Mouse (Mus musculus): ENCODE results near the gene Gys1.
"Not testable (repeated sequence)": the region's sequence is repeated elsewhere in the genome, so short reads cannot be mapped to it uniquely, and the experiment has no call there.

Gene Gys1

GRCm38 (mm10) chr7:45457204-45458060, 22.8 kb downstream of the Gys1 start:
- DNase-seq, result peak; percentile 66

GRCm38 (mm10) chr7:45458748-45459563, 24.3 kb downstream of the Gys1 start:
- DNase-seq, result peak; percentile 91

- DNase-seq, result peak; percentile 99
Observed at GRCm38 (mm10) chr7:45459564-45460140, 25.0 kb downstream of the Gys1 start, which contains the start of gene Ftl1. Gene Ftl1, minus strand, starts transcription at chr7:45459884.

GRCm38 (mm10) chr7:45460377-45460776, 25.7 kb downstream of the Gys1 start:
- DNase-seq, result no peak

- DNase-seq, result peak; percentile 83
Observed at GRCm38 (mm10) chr7:45460860-45461314, 26.2 kb downstream of the Gys1 start.

- DNase-seq, result no peak
Observed at GRCm38 (mm10) chr7:45461326-45461725, 26.7 kb downstream of the Gys1 start.

GRCm38 (mm10) chr7:45461781-45462180, 27.1 kb downstream of the Gys1 start:
- DNase-seq, result no peak

- DNase-seq, result no peak
Observed at GRCm38 (mm10) chr7:45462325-45462724, 27.7 kb downstream of the Gys1 start.

GRCm38 (mm10) chr7:45462868-45463267, 28.2 kb downstream of the Gys1 start:
- not testable (repeated sequence) for DNase-seq

- no peak for DNase-seq
Observed at GRCm38 (mm10) chr7:45463987-45464778, 29.5 kb downstream of the Gys1 start.

GRCm38 (mm10) chr7:45465112-45465511, 30.5 kb downstream of the Gys1 start:
- no peak for DNase-seq

- DNase-seq, result no peak
Observed at GRCm38 (mm10) chr7:45465549-45465948, 30.9 kb downstream of the Gys1 start.

GRCm38 (mm10) chr7:45466283-45467089, 31.8 kb downstream of the Gys1 start, which contains the start of gene Bax:
Gene Bax, minus strand, starts transcription at chr7:45466898.
- peak; percentile 98 for DNase-seq

GRCm38 (mm10) chr7:45467090-45467670, 32.5 kb downstream of the Gys1 start:
- peak; percentile 86 for DNase-seq

GRCm38 (mm10) chr7:45470869-45471268, 36.2 kb downstream of the Gys1 start:
- DNase-seq, result peak; percentile 93

GRCm38 (mm10) chr7:45475291-45475969, 40.8 kb downstream of the Gys1 start:
- DNase-seq, result peak; percentile 67

- DNase-seq, result no peak
Observed at GRCm38 (mm10) chr7:45476453-45476852, 41.8 kb downstream of the Gys1 start.

- DNase-seq, result peak; percentile 83
Observed at GRCm38 (mm10) chr7:45477003-45477402, 42.4 kb downstream of the Gys1 start.

GRCm38 (mm10) chr7:45478774-45479173, 44.1 kb downstream of the Gys1 start:
- no peak for DNase-seq

GRCm38 (mm10) chr7:45480310-45480709, 45.7 kb downstream of the Gys1 start:
- DNase-seq, result not testable (repeated sequence)

All from lung, postnatal 36 days (tissue).